Mouse (Mus musculus) effector memory CD4-positive, alpha-beta T cell, adult 7 months (primary cell): Measurements from ENCODE around the gene Sri. TPM values are rescaled to one million over a fixed set of nuclear protein-coding genes. Genes with fewer than 3 reads are reported as not detected.

Experiments
- polyA plus RNA-seq: library from polyadenylated mRNA; unstranded; fragments of 100-300 nt; shearing (Covaris generic); gene quantifications from one replicate; pipeline ENCODE4 v1.2.1, GENCODE M21; 2017

Sri gene
- polyA plus RNA-seq, result 580 TPM

DNA sequence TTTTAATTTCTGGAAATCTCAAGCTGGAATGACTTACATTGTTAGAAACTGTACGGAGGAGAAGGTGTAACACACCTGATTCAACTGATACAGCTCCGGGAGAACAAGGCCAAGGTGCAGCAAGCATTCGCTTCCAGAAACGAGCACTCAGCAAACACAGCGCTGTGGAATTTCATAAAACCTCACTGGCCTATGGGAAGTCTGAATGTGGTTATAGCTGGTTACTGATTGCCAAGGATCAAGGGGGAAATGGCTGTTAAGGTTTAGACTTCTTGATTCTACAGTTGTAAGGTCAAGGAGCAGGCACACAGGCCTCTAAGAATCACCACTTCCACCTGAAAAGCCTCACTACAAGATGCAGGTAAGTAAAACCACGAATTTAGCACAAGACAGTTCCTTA is at the start of gene Sri:
Gene Sri, plus strand, starts transcription at position 224 of the 400 bp plus-strand sequence.

Other genes starting within 250 kb of the Sri start
- not detected for gene Steap4, start 85.6 kb upstream of the Sri start, polyA plus RNA-seq